Mouse (Mus musculus): ENCODE data around the gene Prdm10. TPM values are rescaled to one million over a fixed set of nuclear protein-coding genes. Genes with fewer than 3 reads are reported as not detected.

The Prdm10 gene
- polyA plus RNA-seq, 1 experiment from 2014 or later: 6.4 TPM

GRCm38 (mm10) chr9:31318956-31319355 is 38.6 kb downstream of the Prdm10 start:
- no peak for ATAC-seq (replicated peaks; ENCODE audit: low FRiP score, low TSS enrichment, low read depth)
- Histone ChIP-seq H3K4me3 (ENCODE audit: low read depth, low read length) (no peak overlapping the region), H3K9me3 (ENCODE audit: control insufficient read depth, low read length) (no peaks in the 10 kb centered on the region), H3K4me1 (replicated peaks; ENCODE audit: control insufficient read depth, insufficient read depth, low read length) (peaks cover 7% of the 10 kb centered on the region; the same call in 1 of the 2 replicates), H3K27ac (ENCODE audit: low read depth) (no peak overlapping the region), H3K27me3 (replicated peaks; ENCODE audit: control insufficient read depth, insufficient read depth, low read length) (no peaks in the 10 kb centered on the region), H3K9ac (ENCODE audit: low read length) (no peak overlapping the region), H3K36me3 (ENCODE audit: control insufficient read depth, insufficient read depth, low read length) (no peaks in the 10 kb centered on the region), H3K4me2 (ENCODE audit: low read length) (no peak overlapping the region)
- no peak for DNase-seq (ENCODE audit: low spot score)
- WGBS: 77% methylated on average over 5 of the region's 5 CpGs

- no peaks in the 10 kb centered on the region for H3K9me3 ChIP-seq (ENCODE audit: control insufficient read depth, low read length)
- DNase-seq (ENCODE audit: low spot score): no peak
- no peak overlapping the region for H3K4me2 ChIP-seq (ENCODE audit: low read length)
- H3K27me3 ChIP-seq (replicated peaks; ENCODE audit: control insufficient read depth, insufficient read depth, low read length): no peaks in the 10 kb centered on the region
- H3K4me3 ChIP-seq (ENCODE audit: low read depth, low read length): no peak overlapping the region
- WGBS: 53% methylated on average over 1 of the region's 1 CpGs
- H3K9ac ChIP-seq (ENCODE audit: low read length): no peak overlapping the region
- ATAC-seq (replicated peaks; ENCODE audit: low FRiP score, low TSS enrichment, low read depth): no peak
- H3K4me1 ChIP-seq (replicated peaks; ENCODE audit: control insufficient read depth, insufficient read depth, low read length): peaks cover 7% of the 10 kb centered on the region; the same call in 1 of the 2 replicates
- no peaks in the 10 kb centered on the region for H3K36me3 ChIP-seq (ENCODE audit: control insufficient read depth, insufficient read depth, low read length)
- H3K27ac ChIP-seq (ENCODE audit: low read depth): no peak overlapping the region
Observed at GRCm38 (mm10) chr9:31320734-31321133, 40.4 kb downstream of the Prdm10 start.

GRCm38 (mm10) chr9:31321526-31321925 is 41.2 kb downstream of the Prdm10 start:
- Histone ChIP-seq H3K4me1 (replicated peaks; ENCODE audit: control insufficient read depth, insufficient read depth, low read length) (peaks cover 7% of the 10 kb centered on the region; the same call in 1 of the 2 replicates), H3K9me3 (ENCODE audit: control insufficient read depth, low read length) (no peaks in the 10 kb centered on the region), H3K4me2 (ENCODE audit: low read length) (no peak overlapping the region), H3K27ac (ENCODE audit: low read depth) (no peak overlapping the region), H3K9ac (ENCODE audit: low read length) (no peak overlapping the region), H3K4me3 (ENCODE audit: low read depth, low read length) (no peak overlapping the region), H3K27me3 (replicated peaks; ENCODE audit: control insufficient read depth, insufficient read depth, low read length) (no peaks in the 10 kb centered on the region), H3K36me3 (ENCODE audit: control insufficient read depth, insufficient read depth, low read length) (no peaks in the 10 kb centered on the region)
- ATAC-seq (replicated peaks; ENCODE audit: low FRiP score, low TSS enrichment, low read depth): no peak
- no peak for DNase-seq (ENCODE audit: low spot score)
- WGBS: 47% methylated on average over 4 of the region's 4 CpGs

GRCm38 (mm10) chr9:31322090-31322489 is 41.8 kb downstream of the Prdm10 start:
- no peak for ATAC-seq (replicated peaks; ENCODE audit: low FRiP score, low TSS enrichment, low read depth)
- Histone ChIP-seq H3K27ac (ENCODE audit: low read depth) (no peak overlapping the region), H3K27me3 (replicated peaks; ENCODE audit: control insufficient read depth, insufficient read depth, low read length) (no peaks in the 10 kb centered on the region)

GRCm38 (mm10) chr9:31330816-31331215 is 50.5 kb downstream of the Prdm10 start:
- Histone ChIP-seq H3K4me1 (replicated peaks; ENCODE audit: control insufficient read depth, insufficient read depth, low read length) (no peaks in the 10 kb centered on the region), H3K4me2 (ENCODE audit: low read length) (no peak overlapping the region), H3K27ac (ENCODE audit: low read depth) (no peak overlapping the region), H3K4me3 (ENCODE audit: low read depth, low read length) (no peak overlapping the region), H3K27me3 (replicated peaks; ENCODE audit: control insufficient read depth, insufficient read depth, low read length) (no peaks in the 10 kb centered on the region), H3K36me3 (ENCODE audit: control insufficient read depth, insufficient read depth, low read length) (peaks cover 23% of the 10 kb centered on the region), H3K9me3 (ENCODE audit: control insufficient read depth, low read length) (no peaks in the 10 kb centered on the region), H3K9ac (ENCODE audit: low read length) (no peak overlapping the region)
- 80% methylated on average over 3 of the region's 3 CpGs for WGBS
- no peak for DNase-seq (ENCODE audit: low spot score)
- no peak for ATAC-seq (replicated peaks; ENCODE audit: low FRiP score, low TSS enrichment, low read depth)

More at GRCm38 (mm10) chr9:31322090-31322489, 41.8 kb downstream of the Prdm10 start:
- no peak for DNase-seq (ENCODE audit: low spot score)
- Histone ChIP-seq H3K4me2 (ENCODE audit: low read length) (no peak overlapping the region), H3K9me3 (ENCODE audit: control insufficient read depth, low read length) (no peaks in the 10 kb centered on the region), H3K36me3 (ENCODE audit: control insufficient read depth, insufficient read depth, low read length) (no peaks in the 10 kb centered on the region), H3K9ac (ENCODE audit: low read length) (no peak overlapping the region), H3K4me1 (replicated peaks; ENCODE audit: control insufficient read depth, insufficient read depth, low read length) (peaks cover 7% of the 10 kb centered on the region; the same call in 1 of the 2 replicates), H3K4me3 (ENCODE audit: low read depth, low read length) (no peak overlapping the region)
- 65% methylated on average over 5 of the region's 5 CpGs for WGBS

GRCm38 (mm10) chr9:31331246-31331645 is 50.9 kb downstream of the Prdm10 start:
- H3K27ac ChIP-seq (ENCODE audit: low read depth): no peak overlapping the region
- DNase-seq (ENCODE audit: low spot score): no peak
- H3K4me3 ChIP-seq (ENCODE audit: low read depth, low read length): no peak overlapping the region
- no peak for ATAC-seq (replicated peaks; ENCODE audit: low FRiP score, low TSS enrichment, low read depth)
- no peaks in the 10 kb centered on the region for H3K4me1 ChIP-seq (replicated peaks; ENCODE audit: control insufficient read depth, insufficient read depth, low read length)
- no peak overlapping the region for H3K4me2 ChIP-seq (ENCODE audit: low read length)
- no peaks in the 10 kb centered on the region for H3K27me3 ChIP-seq (replicated peaks; ENCODE audit: control insufficient read depth, insufficient read depth, low read length)
- H3K9me3 ChIP-seq (ENCODE audit: control insufficient read depth, low read length): no peaks in the 10 kb centered on the region
- peaks cover 27% of the 10 kb centered on the region for H3K36me3 ChIP-seq (ENCODE audit: control insufficient read depth, insufficient read depth, low read length)
- WGBS: 65% methylated on average over 4 of the region's 4 CpGs
- H3K9ac ChIP-seq (ENCODE audit: low read length): no peak overlapping the region

- no peak overlapping the region for H3K9ac ChIP-seq (ENCODE audit: low read length)
- H3K36me3 ChIP-seq (ENCODE audit: control insufficient read depth, insufficient read depth, low read length): peaks cover 28% of the 10 kb centered on the region
- no peak for ATAC-seq (replicated peaks; ENCODE audit: low FRiP score, low TSS enrichment, low read depth)
- no peaks in the 10 kb centered on the region for H3K9me3 ChIP-seq (ENCODE audit: control insufficient read depth, low read length)
- H3K4me2 ChIP-seq (ENCODE audit: low read length): no peak overlapping the region
- H3K4me1 ChIP-seq (replicated peaks; ENCODE audit: control insufficient read depth, insufficient read depth, low read length): no peaks in the 10 kb centered on the region
- no peak overlapping the region for H3K4me3 ChIP-seq (ENCODE audit: low read depth, low read length)
- H3K27ac ChIP-seq (ENCODE audit: low read depth): no peak overlapping the region
- H3K27me3 ChIP-seq (replicated peaks; ENCODE audit: control insufficient read depth, insufficient read depth, low read length): no peaks in the 10 kb centered on the region
- WGBS: 70% methylated on average over 3 of the region's 3 CpGs
- no peak for DNase-seq (ENCODE audit: low spot score)
Observed at GRCm38 (mm10) chr9:31331906-31332305, 51.6 kb downstream of the Prdm10 start.

GRCm38 (mm10) chr9:31332826-31333225 is 52.5 kb downstream of the Prdm10 start:
- Histone ChIP-seq H3K4me1 (replicated peaks; ENCODE audit: control insufficient read depth, insufficient read depth, low read length) (no peaks in the 10 kb centered on the region), H3K4me3 (ENCODE audit: low read depth, low read length) (no peak overlapping the region), H3K4me2 (ENCODE audit: low read length) (no peak overlapping the region), H3K27me3 (replicated peaks; ENCODE audit: control insufficient read depth, insufficient read depth, low read length) (no peaks in the 10 kb centered on the region), H3K36me3 (ENCODE audit: control insufficient read depth, insufficient read depth, low read length) (peaks cover 21% of the 10 kb centered on the region), H3K9me3 (ENCODE audit: control insufficient read depth, low read length) (no peaks in the 10 kb centered on the region), H3K9ac (ENCODE audit: low read length) (no peak overlapping the region), H3K27ac (ENCODE audit: low read depth) (no peak overlapping the region)
- ATAC-seq (replicated peaks; ENCODE audit: low FRiP score, low TSS enrichment, low read depth) (no peak), DNase-seq (ENCODE audit: low spot score) (no peak)

- Histone ChIP-seq H3K4me2 (ENCODE audit: low read length) (no peak overlapping the region), H3K36me3 (ENCODE audit: control insufficient read depth, insufficient read depth, low read length) (peaks cover 13% of the 10 kb centered on the region), H3K27ac (ENCODE audit: low read depth) (no peak overlapping the region), H3K27me3 (replicated peaks; ENCODE audit: control insufficient read depth, insufficient read depth, low read length) (no peaks in the 10 kb centered on the region), H3K9me3 (ENCODE audit: control insufficient read depth, low read length) (no peaks in the 10 kb centered on the region), H3K4me3 (ENCODE audit: low read depth, low read length) (no peak overlapping the region), H3K9ac (ENCODE audit: low read length) (no peak overlapping the region), H3K4me1 (replicated peaks; ENCODE audit: control insufficient read depth, insufficient read depth, low read length) (no peaks in the 10 kb centered on the region)
- ATAC-seq (replicated peaks; ENCODE audit: low FRiP score, low TSS enrichment, low read depth) (no peak), DNase-seq (ENCODE audit: low spot score) (no peak)
- WGBS: 87% methylated on average over 6 of the region's 6 CpGs
Observed at GRCm38 (mm10) chr9:31334991-31335390, 54.7 kb downstream of the Prdm10 start.
